Mouse (Mus musculus): ENCODE results near the gene Lrrc28. TPM values are rescaled to one million over a fixed set of nuclear protein-coding genes. Genes with fewer than 3 reads are reported as not detected.

The Lrrc28 gene
- polyA plus RNA-seq, 1 experiment from 2014 or later, result 22.1 TPM

DNA sequence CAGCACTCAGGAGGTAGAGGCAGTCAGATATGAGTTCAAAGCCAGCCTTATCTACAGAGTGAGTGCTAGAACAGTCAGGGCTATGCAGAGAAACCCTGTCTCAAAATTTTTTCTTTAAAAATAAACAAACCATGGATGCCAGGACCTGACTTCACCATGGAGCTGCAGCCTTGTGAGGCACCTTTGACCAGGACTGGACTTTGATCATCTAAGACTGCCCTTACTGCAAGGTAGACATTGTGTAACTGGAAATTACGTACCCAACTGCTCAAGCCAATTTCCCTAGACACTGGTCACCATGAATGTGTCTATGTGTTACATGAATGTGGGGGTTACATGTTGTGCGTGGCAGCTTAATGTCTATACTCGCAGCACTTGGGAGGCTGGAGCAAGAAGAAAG lies 10.9 kb downstream of the Lrrc28 start:
- Histone ChIP-seq H3K36me3 (ENCODE audit: control insufficient read depth, insufficient read depth, low read length) (no peaks in the 10 kb centered on the region), H3K4me1 (ENCODE audit: control insufficient read depth, insufficient read depth, low read length) (peaks cover 2% of the 10 kb centered on the region; the same call in 1 of the 2 replicates), H3K9me3 (ENCODE audit: control insufficient read depth, low read length) (no peaks in the 10 kb centered on the region; the same call in 1 of the 2 replicates), H3K4me3 (ENCODE audit: low read depth, low read length) (no peak overlapping the region), H3K9ac (ENCODE audit: low read length) (no peak overlapping the region), H3K4me2 (no peak overlapping the region), H3K27me3 (ENCODE audit: control insufficient read depth, insufficient read depth, low read length) (no peaks in the 10 kb centered on the region), H3K27ac (ENCODE audit: low read depth, low read length) (no peak overlapping the region)
- WGBS, result 98% methylated on average over 3 of the region's 3 CpGs
- ATAC-seq (ENCODE audit: low FRiP score) (no peak), DNase-seq (ENCODE audit: low spot score, missing footprints) (no peak)

DNA sequence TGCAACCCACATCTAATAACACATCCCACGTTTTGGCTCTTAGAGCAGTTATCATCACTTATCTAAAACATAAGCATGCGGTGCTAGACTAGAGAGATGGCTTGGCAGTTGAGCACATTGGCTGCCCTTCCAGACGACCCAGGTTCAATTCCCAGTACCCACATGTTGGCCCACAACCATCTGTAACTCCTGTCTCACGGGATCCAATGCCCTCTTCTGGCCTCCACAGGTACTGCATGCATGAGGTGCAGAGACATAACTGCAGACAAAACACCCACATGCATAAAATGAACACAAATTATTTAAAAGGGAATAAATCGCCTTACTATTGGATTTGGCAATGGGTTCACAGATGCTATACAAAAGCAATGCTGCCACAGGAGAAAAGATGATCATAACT lies 12.7 kb downstream of the Lrrc28 start:
- no peak overlapping the region for H3K4me2 ChIP-seq
- H3K4me1 ChIP-seq (ENCODE audit: control insufficient read depth, insufficient read depth, low read length), result no peaks in the 10 kb centered on the region
- WGBS, result 82% methylated on average over 5 of the region's 5 CpGs
- H3K4me3 ChIP-seq (ENCODE audit: low read depth, low read length), result no peak overlapping the region
- no peaks in the 10 kb centered on the region for H3K27me3 ChIP-seq (ENCODE audit: control insufficient read depth, insufficient read depth, low read length)
- ATAC-seq (ENCODE audit: low FRiP score), result no peak
- no peak overlapping the region for H3K27ac ChIP-seq (ENCODE audit: low read depth, low read length)
- no peak overlapping the region for H3K9ac ChIP-seq (ENCODE audit: low read length)
- no peak for DNase-seq (ENCODE audit: low spot score, missing footprints)
- H3K36me3 ChIP-seq (ENCODE audit: control insufficient read depth, insufficient read depth, low read length), result no peaks in the 10 kb centered on the region
- H3K9me3 ChIP-seq (ENCODE audit: control insufficient read depth, low read length), result no peaks in the 10 kb centered on the region; the same call in 1 of the 2 replicates

GRCm38 (mm10) chr7:67630817-67631216 lies 14.3 kb downstream of the Lrrc28 start:
- Histone ChIP-seq H3K4me2 (no peak overlapping the region), H3K4me3 (ENCODE audit: low read depth, low read length) (no peak overlapping the region), H3K9me3 (ENCODE audit: control insufficient read depth, low read length) (no peaks in the 10 kb centered on the region; the same call in 1 of the 2 replicates), H3K4me1 (ENCODE audit: control insufficient read depth, insufficient read depth, low read length) (no peaks in the 10 kb centered on the region), H3K27ac (ENCODE audit: low read depth, low read length) (no peak overlapping the region), H3K9ac (ENCODE audit: low read length) (no peak overlapping the region), H3K27me3 (ENCODE audit: control insufficient read depth, insufficient read depth, low read length) (no peaks in the 10 kb centered on the region), H3K36me3 (ENCODE audit: control insufficient read depth, insufficient read depth, low read length) (no peaks in the 10 kb centered on the region)
- WGBS, result 27% methylated on average over 2 of the region's 2 CpGs
- ATAC-seq (ENCODE audit: low FRiP score) (0 out of 2 replicates have a peak, but pooled peaks have one; percentile 48), DNase-seq (ENCODE audit: low spot score, missing footprints) (peak; percentile 97)

DNA sequence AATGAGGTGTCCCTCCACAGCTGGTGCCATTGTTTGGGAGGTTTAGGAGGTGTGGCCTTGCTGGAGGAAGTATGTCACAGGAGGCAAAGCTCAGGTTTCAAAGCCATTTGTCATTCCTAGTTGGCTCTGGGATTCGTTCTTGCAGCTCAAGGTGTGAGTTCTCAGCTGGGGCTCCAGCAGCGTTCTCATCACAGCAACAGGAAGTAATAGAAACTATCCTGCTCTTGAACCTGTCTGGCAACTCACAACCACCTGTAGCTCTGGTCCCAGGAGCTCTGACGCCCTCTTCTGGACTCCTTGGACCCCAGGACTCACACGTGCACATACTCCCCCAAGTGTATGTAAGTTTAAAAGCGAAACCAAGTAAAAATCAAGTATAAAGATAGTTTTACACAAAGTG lies 15.4 kb downstream of the Lrrc28 start:
- DNase-seq (ENCODE audit: low spot score, missing footprints) (no peak), ATAC-seq (ENCODE audit: low FRiP score) (no peak)
- Histone ChIP-seq H3K4me1 (ENCODE audit: control insufficient read depth, insufficient read depth, low read length) (no peaks in the 10 kb centered on the region), H3K27ac (ENCODE audit: low read depth, low read length) (no peak overlapping the region), H3K9ac (ENCODE audit: low read length) (no peak overlapping the region), H3K36me3 (ENCODE audit: control insufficient read depth, insufficient read depth, low read length) (no peaks in the 10 kb centered on the region), H3K9me3 (ENCODE audit: control insufficient read depth, low read length) (no peaks in the 10 kb centered on the region; the same call in 1 of the 2 replicates), H3K4me2 (no peak overlapping the region), H3K4me3 (ENCODE audit: low read depth, low read length) (no peak overlapping the region), H3K27me3 (ENCODE audit: control insufficient read depth, insufficient read depth, low read length) (no peaks in the 10 kb centered on the region)
- WGBS, result 45% methylated on average over 5 of the region's 5 CpGs

DNA sequence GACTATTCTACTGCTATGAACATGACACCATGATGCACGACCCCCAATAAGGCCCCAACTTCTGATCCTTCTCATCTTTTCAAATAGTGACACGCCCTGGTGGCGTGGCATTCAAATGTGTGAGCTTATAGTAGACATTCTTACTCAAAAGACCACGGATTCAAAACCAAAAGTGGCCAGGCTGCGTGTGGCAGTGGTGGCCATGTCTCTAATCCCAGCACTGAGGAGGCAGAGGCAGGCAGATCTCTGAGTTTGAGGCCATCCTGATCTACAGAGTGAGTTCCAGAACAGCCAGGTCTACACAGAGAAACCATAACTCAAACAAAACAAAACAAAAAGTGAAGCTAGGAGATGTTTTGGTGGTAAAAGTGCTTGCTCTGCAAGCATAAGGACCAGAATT lies 18.4 kb downstream of the Lrrc28 start:
- 91% methylated on average over 5 of the region's 5 CpGs for WGBS
- no peak overlapping the region for H3K9ac ChIP-seq (ENCODE audit: low read length)
- H3K4me1 ChIP-seq (ENCODE audit: control insufficient read depth, insufficient read depth, low read length), result no peaks in the 10 kb centered on the region
- H3K9me3 ChIP-seq (ENCODE audit: control insufficient read depth, low read length), result no peaks in the 10 kb centered on the region
- no peak for ATAC-seq (ENCODE audit: low FRiP score)
- no peaks in the 10 kb centered on the region for H3K27me3 ChIP-seq (ENCODE audit: control insufficient read depth, insufficient read depth, low read length)
- no peaks in the 10 kb centered on the region for H3K36me3 ChIP-seq (ENCODE audit: control insufficient read depth, insufficient read depth, low read length)
- no peak for DNase-seq (ENCODE audit: low spot score, missing footprints)
- H3K27ac ChIP-seq (ENCODE audit: low read depth, low read length), result no peak overlapping the region
- H3K4me3 ChIP-seq (ENCODE audit: low read depth, low read length), result no peak overlapping the region
- H3K4me2 ChIP-seq, result no peak overlapping the region

GRCm38 (mm10) chr7:67622151-67622550 lies 22.9 kb downstream of the Lrrc28 start:
- ATAC-seq (ENCODE audit: low FRiP score), result no peak
- Histone ChIP-seq H3K9me3 (ENCODE audit: control insufficient read depth, low read length) (no peaks in the 10 kb centered on the region), H3K4me3 (ENCODE audit: low read depth, low read length) (no peak overlapping the region), H3K27ac (ENCODE audit: low read depth, low read length) (no peak overlapping the region), H3K27me3 (ENCODE audit: control insufficient read depth, insufficient read depth, low read length) (no peaks in the 10 kb centered on the region), H3K9ac (ENCODE audit: low read length) (no peak overlapping the region), H3K4me2 (no peak overlapping the region), H3K4me1 (ENCODE audit: control insufficient read depth, insufficient read depth, low read length) (no peaks in the 10 kb centered on the region), H3K36me3 (ENCODE audit: control insufficient read depth, insufficient read depth, low read length) (no peaks in the 10 kb centered on the region)
- DNase-seq (ENCODE audit: low spot score, missing footprints), result no peak
- 84% methylated on average over 3 of the region's 3 CpGs for WGBS

DNA sequence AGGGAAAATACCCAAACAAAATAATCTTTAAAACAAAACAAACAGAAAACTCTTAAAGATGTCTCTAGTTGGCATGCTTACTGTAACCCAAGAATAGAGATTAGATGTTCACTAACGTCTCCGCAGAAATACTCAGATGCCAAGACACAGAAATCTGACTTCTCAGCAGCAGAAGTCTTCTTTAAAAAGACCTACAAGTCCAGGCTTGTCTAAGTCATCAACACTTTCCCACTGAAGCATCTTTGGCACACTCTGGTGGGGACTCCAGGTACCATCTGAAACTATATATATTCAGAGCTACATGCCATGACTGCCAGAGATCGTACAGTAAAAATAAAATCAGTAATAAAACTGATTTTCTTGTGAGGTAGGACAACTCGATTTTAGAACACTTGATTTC lies 25.2 kb downstream of the Lrrc28 start:
- H3K9me3 ChIP-seq (ENCODE audit: control insufficient read depth, low read length), result no peaks in the 10 kb centered on the region
- no peaks in the 10 kb centered on the region for H3K36me3 ChIP-seq (ENCODE audit: control insufficient read depth, insufficient read depth, low read length)
- H3K4me1 ChIP-seq (ENCODE audit: control insufficient read depth, insufficient read depth, low read length), result no peaks in the 10 kb centered on the region
- no peak overlapping the region for H3K4me3 ChIP-seq (ENCODE audit: low read depth, low read length)
- DNase-seq (ENCODE audit: low spot score, missing footprints), result no peak
- no peak overlapping the region for H3K27ac ChIP-seq (ENCODE audit: low read depth, low read length)
- ATAC-seq (ENCODE audit: low FRiP score), result no peak
- 84% methylated on average over 4 of the region's 4 CpGs for WGBS
- H3K9ac ChIP-seq (ENCODE audit: low read length), result no peak overlapping the region
- no peak overlapping the region for H3K4me2 ChIP-seq
- H3K27me3 ChIP-seq (ENCODE audit: control insufficient read depth, insufficient read depth, low read length), result no peaks in the 10 kb centered on the region

DNA sequence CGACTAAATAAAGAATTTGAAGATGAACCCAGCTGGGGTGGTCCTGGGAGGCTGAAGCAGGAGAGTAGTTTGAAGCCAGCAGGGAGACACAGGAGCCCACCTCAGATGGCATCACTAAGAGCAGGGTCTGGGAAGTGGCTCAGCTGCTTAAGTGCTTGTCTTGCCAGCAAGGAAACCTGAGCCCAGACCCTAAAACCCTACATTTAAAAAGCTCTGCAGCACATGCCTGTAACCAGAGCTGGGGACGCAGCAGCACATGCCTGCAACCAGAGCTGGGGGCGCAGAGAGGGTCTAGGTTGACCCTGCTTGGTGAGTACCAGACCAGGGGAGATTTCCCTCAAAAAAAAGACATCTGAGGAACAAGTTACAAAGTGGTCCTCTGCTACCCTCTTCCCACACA lies 26.8 kb downstream of the Lrrc28 start:
- 79% methylated on average over 3 of the region's 3 CpGs for WGBS
- Histone ChIP-seq H3K27ac (ENCODE audit: low read depth, low read length) (no peak overlapping the region), H3K36me3 (ENCODE audit: control insufficient read depth, insufficient read depth, low read length) (no peaks in the 10 kb centered on the region), H3K9me3 (ENCODE audit: control insufficient read depth, low read length) (no peaks in the 10 kb centered on the region), H3K9ac (ENCODE audit: low read length) (no peak overlapping the region), H3K4me2 (no peak overlapping the region), H3K27me3 (ENCODE audit: control insufficient read depth, insufficient read depth, low read length) (no peaks in the 10 kb centered on the region), H3K4me1 (ENCODE audit: control insufficient read depth, insufficient read depth, low read length) (no peaks in the 10 kb centered on the region), H3K4me3 (ENCODE audit: low read depth, low read length) (no peak overlapping the region)
- DNase-seq (ENCODE audit: low spot score, missing footprints) (no peak), ATAC-seq (ENCODE audit: low FRiP score) (no peak)

GRCm38 (mm10) chr7:67617646-67618045 lies 27.4 kb downstream of the Lrrc28 start:
- H3K4me3 ChIP-seq (ENCODE audit: low read depth, low read length), result no peak overlapping the region
- WGBS, result 94% methylated on average over 10 of the region's 10 CpGs
- no peak overlapping the region for H3K9ac ChIP-seq (ENCODE audit: low read length)
- no peaks in the 10 kb centered on the region for H3K36me3 ChIP-seq (ENCODE audit: control insufficient read depth, insufficient read depth, low read length)
- no peak overlapping the region for H3K27ac ChIP-seq (ENCODE audit: low read depth, low read length)
- no peaks in the 10 kb centered on the region for H3K9me3 ChIP-seq (ENCODE audit: control insufficient read depth, low read length)
- no peak overlapping the region for H3K4me2 ChIP-seq
- DNase-seq (ENCODE audit: low spot score, missing footprints) (no peak), ATAC-seq (ENCODE audit: low FRiP score) (no peak)
- no peaks in the 10 kb centered on the region for H3K27me3 ChIP-seq (ENCODE audit: control insufficient read depth, insufficient read depth, low read length)
- H3K4me1 ChIP-seq (ENCODE audit: control insufficient read depth, insufficient read depth, low read length), result no peaks in the 10 kb centered on the region

DNA sequence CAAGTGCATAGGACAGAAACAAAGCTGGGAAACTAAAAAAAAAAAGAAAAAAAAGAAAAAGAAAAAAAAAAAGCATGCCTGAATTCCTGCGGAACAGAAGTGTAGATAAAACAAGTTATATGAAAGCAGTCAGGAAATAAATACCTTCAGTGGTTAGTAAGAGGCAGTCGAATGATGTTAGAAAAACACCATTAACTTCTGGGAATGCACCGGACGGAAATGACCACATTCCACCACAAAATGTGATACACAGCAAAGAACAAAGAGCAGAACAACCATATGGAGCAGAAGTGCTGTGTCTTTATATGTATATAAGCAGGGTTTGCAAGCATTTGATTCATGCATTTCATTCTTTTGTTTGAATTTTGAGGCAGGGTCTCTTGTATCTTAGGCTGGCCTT lies 28.2 kb downstream of the Lrrc28 start:
- Histone ChIP-seq H3K4me2 (no peak overlapping the region), H3K36me3 (ENCODE audit: control insufficient read depth, insufficient read depth, low read length) (no peaks in the 10 kb centered on the region), H3K27me3 (ENCODE audit: control insufficient read depth, insufficient read depth, low read length) (no peaks in the 10 kb centered on the region), H3K27ac (ENCODE audit: low read depth, low read length) (no peak overlapping the region), H3K4me3 (ENCODE audit: low read depth, low read length) (no peak overlapping the region), H3K9ac (ENCODE audit: low read length) (no peak overlapping the region), H3K9me3 (ENCODE audit: control insufficient read depth, low read length) (no peaks in the 10 kb centered on the region), H3K4me1 (ENCODE audit: control insufficient read depth, insufficient read depth, low read length) (no peaks in the 10 kb centered on the region)
- ATAC-seq (ENCODE audit: low FRiP score), result no peak
- 89% methylated on average over 4 of the region's 4 CpGs for WGBS
- DNase-seq (ENCODE audit: low spot score, missing footprints), result no peak
